In genomic region chr7:142516221-142516978, GRCm38 (mm10) we compare ENCODE assay signal across 10 mouse cellular contexts. TPM values are rescaled to one million over a fixed set of nuclear protein-coding genes. Genes with fewer than 3 reads are reported as not detected.
DNase-seq lines count a peak whose midpoint lies in the region; ATAC-seq lines count a peak whose summit lies in the region.
"Had no signal": no experiment of that assay in that cellular context is flagged by ENCODE, and none has a peak within 500 bp of the region (broad histone marks: within the 10 kb centered on the region; RNA-seq: fewer than 3 reads in every experiment).

No protein-coding gene starts in this region.

- H3K27me3 ChIP-seq in heart, embryonic 16.5 days (ENCODE audit: control insufficient read depth, insufficient read depth, low read length): no peaks in the 10 kb centered on the region
- no peaks in the 10 kb centered on the region for H3K27me3 ChIP-seq in embryonic facial prominence, embryonic 14.5 days (replicated peaks; ENCODE audit: control insufficient read depth, insufficient read depth, low read length)
- no peaks in the 10 kb centered on the region for H3K27me3 ChIP-seq in hindbrain, embryonic 16.5 days (replicated peaks; ENCODE audit: control insufficient read depth, insufficient read depth, low read length)
- H3K27me3 ChIP-seq in midbrain, embryonic 15.5 days (replicated peaks): no peaks in the 10 kb centered on the region

- H3K4me2 ChIP-seq in heart, embryonic 16.5 days (ENCODE audit: low read depth, low read length): peak overlapping the region; percentile 26; the same call in 1 of the 2 replicates
- H3K4me2 ChIP-seq in embryonic facial prominence, embryonic 14.5 days (ENCODE audit: low read depth, low read length): peak overlapping the region; percentile 37
- H3K4me2 ChIP-seq in hindbrain, embryonic 16.5 days (ENCODE audit: low read length): peak overlapping the region; percentile 40
- H3K4me2 ChIP-seq in midbrain, embryonic 15.5 days: peak overlapping the region; percentile 28

- WGBS in heart, embryonic 16.5 days: 39% methylated on average over 21 of the region's 21 CpGs
- WGBS in embryonic facial prominence, embryonic 14.5 days: 23% methylated on average over 21 of the region's 21 CpGs
- WGBS in hindbrain, embryonic 16.5 days: 37% methylated on average over 21 of the region's 21 CpGs
- WGBS in midbrain, embryonic 15.5 days: 45% methylated on average over 21 of the region's 21 CpGs

- peaks cover 18% of the 10 kb centered on the region for H3K4me1 ChIP-seq in heart, embryonic 16.5 days (ENCODE audit: control insufficient read depth, insufficient read depth, low read length)
- H3K4me1 ChIP-seq in embryonic facial prominence, embryonic 14.5 days (ENCODE audit: control insufficient read depth, insufficient read depth, low read length): peaks cover 24% of the 10 kb centered on the region
- H3K4me1 ChIP-seq in hindbrain, embryonic 16.5 days (ENCODE audit: control insufficient read depth, insufficient read depth, low read depth, low read length): peaks cover 11% of the 10 kb centered on the region; the same call in 1 of the 2 replicates
- peaks cover 12% of the 10 kb centered on the region for H3K4me1 ChIP-seq in midbrain, embryonic 15.5 days

- no peak for DNase-seq in heart, adult 8-10 months (ENCODE audit: low spot score)
- peak; percentile 94 for DNase-seq in embryonic facial prominence, embryonic 14.5 days (ENCODE audit: low spot score)
- no peak for DNase-seq in left cerebral cortex, postnatal 25 days (ENCODE audit: low spot score in 2 of 2)
- DNase-seq in thymus, adult 18-20 months: no peak

- H3K4me3 ChIP-seq in heart, embryonic 16.5 days (ENCODE audit: low read length): no peak overlapping the region
- no peak overlapping the region for H3K4me3 ChIP-seq in embryonic facial prominence, embryonic 14.5 days (ENCODE audit: low read depth, low read length)
- H3K4me3 ChIP-seq in hindbrain, embryonic 16.5 days (ENCODE audit: low read length): no peak overlapping the region
- H3K4me3 ChIP-seq in midbrain, embryonic 15.5 days: no peak overlapping the region

- intact Hi-C loops in left cerebral cortex, postnatal 25 days (cut with DNase I): no loop called here

- H3K9ac ChIP-seq in heart, embryonic 16.5 days (ENCODE audit: low read length): peak overlapping the region; percentile 56
- H3K9ac ChIP-seq in embryonic facial prominence, embryonic 14.5 days (ENCODE audit: low read depth, low read length): peak overlapping the region; percentile 32
- H3K9ac ChIP-seq in hindbrain, embryonic 16.5 days (ENCODE audit: low read depth, low read length): peak overlapping the region; percentile 29; the same call in 1 of the 2 replicates
- H3K9ac ChIP-seq in midbrain, embryonic 15.5 days: 0 out of 2 replicates have a peak overlapping the region, but pooled peaks have one; percentile 6

- H3K27ac ChIP-seq in heart, embryonic 16.5 days (ENCODE audit: low read length): peak overlapping the region; percentile 79
- peak overlapping the region; percentile 95 for H3K27ac ChIP-seq in embryonic facial prominence, embryonic 14.5 days (replicated peaks; ENCODE audit: low read depth, low read length)
- H3K27ac ChIP-seq in hindbrain, embryonic 16.5 days (ENCODE audit: low read depth, low read length): no peak overlapping the region
- H3K27ac ChIP-seq in midbrain, embryonic 15.5 days: peak overlapping the region; percentile 35

- ATAC-seq in heart, embryonic 16.5 days (replicated peaks; ENCODE audit: extremely low read depth, insufficient read depth, low FRiP score): peak; percentile 85
- ATAC-seq in embryonic facial prominence, embryonic 14.5 days (ENCODE audit: low read depth): peak; percentile 88
- peak; percentile 79; the same call in 1 of the 2 replicates for ATAC-seq in hindbrain, embryonic 16.5 days
- 0 out of 2 replicates have a peak, but pooled peaks have one; percentile 20 for ATAC-seq in midbrain, embryonic 15.5 days (replicated peaks)
- no peak for ATAC-seq in megakaryocyte, adult 5-6 weeks (ENCODE audit: poor library complexity, severe bottlenecking)

- H3K36me3 ChIP-seq in heart, embryonic 16.5 days (ENCODE audit: control insufficient read depth, insufficient read depth): no peaks in the 10 kb centered on the region
- H3K36me3 ChIP-seq in embryonic facial prominence, embryonic 14.5 days (ENCODE audit: control insufficient read depth, insufficient read depth, low read length): no peaks in the 10 kb centered on the region
- H3K36me3 ChIP-seq in hindbrain, embryonic 16.5 days (ENCODE audit: control insufficient read depth, insufficient read depth, low read length): no peaks in the 10 kb centered on the region
- H3K36me3 ChIP-seq in midbrain, embryonic 15.5 days (replicated peaks): no peaks in the 10 kb centered on the region

- no peaks in the 10 kb centered on the region for H3K9me3 ChIP-seq in heart, embryonic 16.5 days (replicated peaks; ENCODE audit: control insufficient read depth, low read length)
- no peaks in the 10 kb centered on the region for H3K9me3 ChIP-seq in embryonic facial prominence, embryonic 14.5 days (ENCODE audit: control insufficient read depth, low read length)
- H3K9me3 ChIP-seq in hindbrain, embryonic 16.5 days (ENCODE audit: control insufficient read depth, low read length): no peaks in the 10 kb centered on the region
- no peaks in the 10 kb centered on the region for H3K9me3 ChIP-seq in midbrain, embryonic 15.5 days

RNA-seq across cellular contexts. Expression of gene Mrpl23, which starts 16.1 kb away (rescaled TPM):
- polyA plus RNA-seq in heart, embryonic 16.5 days (2015; fragmentation: Nextera tagmentation; extraction: Ambion mirVana): 14.2 and 20.0 TPM in 2 replicates
- 10 to 100 TPM in 2 of 4 experiments, 1 to 10 TPM in 1, under 1 TPM in 1; 0.90 to 35.4 (median 16.1) TPM for total RNA-seq in heart, adult 8-10 months (2022)
- 30.3 and 33.1 TPM in 2 replicates for polyA plus RNA-seq in embryonic facial prominence, embryonic 14.5 days (2014; fragmentation: Nextera tagmentation; extraction: Ambion mirVana)
- polyA plus RNA-seq in hindbrain, embryonic 16.5 days (2015; fragmentation: Nextera tagmentation; extraction: Ambion mirVana): 22.3 and 26.2 TPM in 2 replicates
- polyA plus RNA-seq in midbrain, embryonic 15.5 days (2015; fragmentation: Nextera tagmentation; extraction: Ambion mirVana): 22.4 and 24.0 TPM in 2 replicates
- total RNA-seq in left cerebral cortex, postnatal 25 days (2021): 1 to 10 TPM; 3.3 to 6.9 TPM
- 3.8 and 12.3 TPM in 2 replicates for total RNA-seq in megakaryocyte, adult 5-6 weeks (2015)
- total RNA-seq in megakaryocyte, adult 5-6 weeks (2017): 37.2 and 52.6 TPM in 2 replicates

RNA-seq across cellular contexts. Expression of gene Tnnt3, which starts 17.8 kb away (rescaled TPM):
- polyA plus RNA-seq in heart, embryonic 16.5 days (2015; fragmentation: Nextera tagmentation; extraction: Ambion mirVana): 5.3 and 17.1 TPM in 2 replicates
- 10 to 100 TPM in 1 of 4 experiments, 1 to 10 TPM in 3; 7.6 to 13.6 (median 9.6) TPM for total RNA-seq in heart, adult 8-10 months (2022)
- polyA plus RNA-seq in embryonic facial prominence, embryonic 14.5 days (2014; fragmentation: Nextera tagmentation; extraction: Ambion mirVana): 376 and 643 TPM in 2 replicates
- polyA plus RNA-seq in hindbrain, embryonic 16.5 days (2015; fragmentation: Nextera tagmentation; extraction: Ambion mirVana): 3.1 and 25.7 TPM in 2 replicates
- polyA plus RNA-seq in midbrain, embryonic 15.5 days (2015; fragmentation: Nextera tagmentation; extraction: Ambion mirVana): 1.6 TPM in 2 replicates
- not detected for total RNA-seq in left cerebral cortex, postnatal 25 days (2021)
- total RNA-seq in megakaryocyte, adult 5-6 weeks (2015): 1.4 and 1.5 TPM in 2 replicates
- total RNA-seq in megakaryocyte, adult 5-6 weeks (2017): 3.7 and 3.9 TPM in 2 replicates
- polyA plus RNA-seq: liver, adult 2 months; small intestine, adult 2 months had no signal

RNA-seq across cellular contexts. Expression of gene Lsp1, which starts 55.8 kb away (rescaled TPM):
- 73.5 and 83.5 TPM in 2 replicates for polyA plus RNA-seq in heart, embryonic 16.5 days (2015; fragmentation: Nextera tagmentation; extraction: Ambion mirVana)
- 10 to 100 TPM; 24.0 to 40.3 (median 31.7) TPM for total RNA-seq in heart, adult 8-10 months (2022)
- 40.1 and 42.6 TPM in 2 replicates for polyA plus RNA-seq in embryonic facial prominence, embryonic 14.5 days (2014; fragmentation: Nextera tagmentation; extraction: Ambion mirVana)
- polyA plus RNA-seq in hindbrain, embryonic 16.5 days (2015; fragmentation: Nextera tagmentation; extraction: Ambion mirVana): 5.5 and 6.0 TPM in 2 replicates
- polyA plus RNA-seq in midbrain, embryonic 15.5 days (2015; fragmentation: Nextera tagmentation; extraction: Ambion mirVana): 3.7 and 5.4 TPM in 2 replicates
- 1 to 10 TPM; 5.2 to 5.4 TPM for total RNA-seq in left cerebral cortex, postnatal 25 days (2021)
- 1,220 and 1,304 TPM in 2 replicates for total RNA-seq in megakaryocyte, adult 5-6 weeks (2015)
- 1,314 and 1,552 TPM in 2 replicates for total RNA-seq in megakaryocyte, adult 5-6 weeks (2017)

Comparison
In these comparisons a context has a peak if more than half of its experiments do, and no peak if none do; other contexts are left out.
1. H3K9ac ChIP-seq: peak in every context shown above with its lines; median percentile 56 in heart, embryonic 16.5 days; 32 in embryonic facial prominence, embryonic 14.5 days; 29 in hindbrain, embryonic 16.5 days; 6 in midbrain, embryonic 15.5 days.
2. RNA of gene Tnnt3, which starts 17.8 kb away (polyA plus RNA-seq): 376 to 643 TPM in embryonic facial prominence, embryonic 14.5 days; 5.3 to 17.1 TPM in heart, embryonic 16.5 days, 3.1 to 25.7 TPM in hindbrain, embryonic 16.5 days and 1.6 TPM in midbrain, embryonic 15.5 days; every median in the first group is over 10 times any median in the second.
3. Peak in every context shown above with its lines, with median percentiles within 50 percentile points of each other: H3K4me2 ChIP-seq.